Mouse (Mus musculus): ENCODE data around the gene Ugt1a5. TPM values are rescaled to one million over a fixed set of nuclear protein-coding genes. Genes with fewer than 3 reads are reported as not detected.

Ugt1a5 gene
- polyA plus RNA-seq, 2 experiments = 0.11 TPM; not detected in 1

GRCm38 (mm10) chr1:88264237-88264868, 98.5 kb downstream of the Ugt1a5 start:
- H3K36me3 ChIP-seq (replicated peaks; ENCODE audit: control insufficient read depth, insufficient read depth, low read depth) = peaks cover 83% of the 10 kb centered on the region
- H3K4me3 ChIP-seq (ENCODE audit: insufficient read depth in 1 of 2, low read depth in 2 of 2, low read length in 2 of 2) = no peak overlapping the region
- H3K4me1 ChIP-seq (replicated peaks; ENCODE audit: control insufficient read depth in 2 of 2, insufficient read depth in 2 of 2, low read length in 1 of 2) = peaks cover 6 to 31% of the 10 kb centered on the region in 2 experiments; a peak in 3 of 4 replicates
- H3K4me2 ChIP-seq (ENCODE audit: low read depth) = no peak overlapping the region
- no peak overlapping the region for H3K27ac ChIP-seq
- TF ChIP-seq EP300 (IDR thresholded peaks at IDR 0.05; ENCODE audit: low read depth) = no peak
- TF ChIP-seq CTCF (IDR thresholded peaks at IDR 0.05; ENCODE audit: low read depth) = no peak
- 78% methylated on average over 7 of the region's 7 CpGs for WGBS (ENCODE audit: insufficient replicate concordance)
- H3K9me3 ChIP-seq (ENCODE audit: control insufficient read depth, low read length) = no peaks in the 10 kb centered on the region
- no peak overlapping the region for H3K9ac ChIP-seq (replicated peaks)
- no peaks in the 10 kb centered on the region for H3K27me3 ChIP-seq (ENCODE audit: control insufficient read depth, insufficient read depth, low read length)
- ATAC-seq (ENCODE audit: insufficient read depth) (no peak), DNase-seq (ENCODE audit: low read depth in 3 of 3, low spot score in 3 of 3) (no peak)

GRCm38 (mm10) chr1:88264869-88265240, 99.0 kb downstream of the Ugt1a5 start:
- TF ChIP-seq EP300 (IDR thresholded peaks at IDR 0.05; ENCODE audit: low read depth) (no peak), CTCF (IDR thresholded peaks at IDR 0.05; ENCODE audit: low read depth) (no peak)
- no peaks in the 10 kb centered on the region for H3K9me3 ChIP-seq (ENCODE audit: control insufficient read depth, low read length)
- peaks cover 6 to 26% of the 10 kb centered on the region in 2 experiments; a peak in 3 of 4 replicates for H3K4me1 ChIP-seq (replicated peaks; ENCODE audit: control insufficient read depth in 2 of 2, insufficient read depth in 2 of 2, low read length in 1 of 2)
- H3K4me3 ChIP-seq (ENCODE audit: insufficient read depth in 1 of 2, low read depth in 2 of 2, low read length in 2 of 2) = no peak overlapping the region
- no peak for DNase-seq (ENCODE audit: low read depth in 3 of 3, low spot score in 3 of 3)
- no peak for ATAC-seq (ENCODE audit: insufficient read depth)
- H3K27ac ChIP-seq = no peak overlapping the region
- no peak overlapping the region for H3K9ac ChIP-seq (replicated peaks)
- 69% methylated on average over 4 of the region's 4 CpGs for WGBS (ENCODE audit: insufficient replicate concordance)
- peaks cover 88% of the 10 kb centered on the region for H3K36me3 ChIP-seq (replicated peaks; ENCODE audit: control insufficient read depth, insufficient read depth, low read depth)
- H3K4me2 ChIP-seq (ENCODE audit: low read depth) = no peak overlapping the region
- H3K27me3 ChIP-seq (ENCODE audit: control insufficient read depth, insufficient read depth, low read length) = no peaks in the 10 kb centered on the region

- H3K27ac ChIP-seq = no peak overlapping the region
- peaks cover 0 to 14% of the 10 kb centered on the region in 2 experiments; a peak in 2 of 4 replicates for H3K4me1 ChIP-seq (replicated peaks; ENCODE audit: control insufficient read depth in 2 of 2, insufficient read depth in 2 of 2, low read length in 1 of 2)
- H3K27me3 ChIP-seq (ENCODE audit: control insufficient read depth, insufficient read depth, low read length) = no peaks in the 10 kb centered on the region
- no peaks in the 10 kb centered on the region for H3K9me3 ChIP-seq (ENCODE audit: control insufficient read depth, low read length)
- H3K36me3 ChIP-seq (replicated peaks; ENCODE audit: control insufficient read depth, insufficient read depth, low read depth) = peaks cover 89% of the 10 kb centered on the region
- no peak overlapping the region for H3K4me3 ChIP-seq (ENCODE audit: insufficient read depth in 1 of 2, low read depth in 2 of 2, low read length in 2 of 2)
- TF ChIP-seq CTCF (IDR thresholded peaks at IDR 0.05; ENCODE audit: low read depth) (no peak), EP300 (IDR thresholded peaks at IDR 0.05; ENCODE audit: low read depth) (no peak)
- no peak overlapping the region for H3K9ac ChIP-seq (replicated peaks)
- H3K4me2 ChIP-seq (ENCODE audit: low read depth) = no peak overlapping the region
- WGBS (ENCODE audit: insufficient replicate concordance) = 82% methylated on average over 13 of the region's 13 CpGs
- no peak for DNase-seq (ENCODE audit: low read depth in 3 of 3, low spot score in 3 of 3)
- no peak for ATAC-seq (ENCODE audit: insufficient read depth)
Measured at GRCm38 (mm10) chr1:88266123-88266522, 100.3 kb downstream of the Ugt1a5 start.

- no peak overlapping the region for H3K27ac ChIP-seq
- H3K27me3 ChIP-seq (ENCODE audit: control insufficient read depth, insufficient read depth, low read length) = no peaks in the 10 kb centered on the region
- no peaks in the 10 kb centered on the region for H3K9me3 ChIP-seq (ENCODE audit: control insufficient read depth, low read length)
- ATAC-seq (ENCODE audit: insufficient read depth) (no peak), DNase-seq (ENCODE audit: low read depth in 3 of 3, low spot score in 3 of 3) (no peak)
- no peak overlapping the region for H3K4me2 ChIP-seq (ENCODE audit: low read depth)
- no peak overlapping the region for H3K9ac ChIP-seq (replicated peaks)
- H3K4me1 ChIP-seq (replicated peaks; ENCODE audit: control insufficient read depth in 2 of 2, insufficient read depth in 2 of 2, low read length in 1 of 2) = peaks cover 0 to 1% of the 10 kb centered on the region in 2 experiments; a peak in 1 of 4 replicates
- H3K4me3 ChIP-seq (ENCODE audit: insufficient read depth in 1 of 2, low read depth in 2 of 2, low read length in 2 of 2) = no peak overlapping the region
- WGBS (ENCODE audit: insufficient replicate concordance) = 85% methylated on average over 6 of the region's 6 CpGs
- TF ChIP-seq CTCF (IDR thresholded peaks at IDR 0.05; ENCODE audit: low read depth) (no peak), EP300 (IDR thresholded peaks at IDR 0.05; ENCODE audit: low read depth) (no peak)
- peaks cover 91% of the 10 kb centered on the region for H3K36me3 ChIP-seq (replicated peaks; ENCODE audit: control insufficient read depth, insufficient read depth, low read depth)
Measured at GRCm38 (mm10) chr1:88267489-88267888, 101.7 kb downstream of the Ugt1a5 start.

GRCm38 (mm10) chr1:88268070-88268469, 102.3 kb downstream of the Ugt1a5 start:
- no peak for ATAC-seq (ENCODE audit: insufficient read depth)
- WGBS (ENCODE audit: insufficient replicate concordance) = 74% methylated on average over 6 of the region's 6 CpGs
- Histone ChIP-seq H3K27ac (no peak overlapping the region), H3K4me1 (replicated peaks; ENCODE audit: control insufficient read depth in 2 of 2, insufficient read depth in 2 of 2, low read length in 1 of 2) (no peaks in the 10 kb centered on the region), H3K9me3 (ENCODE audit: control insufficient read depth, low read length) (no peaks in the 10 kb centered on the region), H3K27me3 (ENCODE audit: control insufficient read depth, insufficient read depth, low read length) (no peaks in the 10 kb centered on the region), H3K4me3 (ENCODE audit: insufficient read depth in 1 of 2, low read depth in 2 of 2, low read length in 2 of 2) (no peak overlapping the region), H3K36me3 (replicated peaks; ENCODE audit: control insufficient read depth, insufficient read depth, low read depth) (peaks cover 91% of the 10 kb centered on the region), H3K4me2 (ENCODE audit: low read depth) (no peak overlapping the region), H3K9ac (replicated peaks) (no peak overlapping the region)
- no peak for TF ChIP-seq EP300 (IDR thresholded peaks at IDR 0.05; ENCODE audit: low read depth)
- no peak for TF ChIP-seq CTCF (IDR thresholded peaks at IDR 0.05; ENCODE audit: low read depth)
- no peak for DNase-seq (ENCODE audit: low read depth in 3 of 3, low spot score in 3 of 3)

Other genes starting within 250 kb of the Ugt1a5 start
- gene Usp40, start 157.5 kb upstream of the Ugt1a5 start, polyA plus RNA-seq (2012; rRNA removed) = 4.0 and 4.9 TPM in 2 replicates
- gene Usp40, start 157.5 kb upstream of the Ugt1a5 start, polyA plus RNA-seq (2014; fragmentation: Nextera tagmentation; extraction: Ambion mirVana) = 4.5 and 5.3 TPM in 2 replicates
- gene Ugt1a10, start 110.6 kb upstream of the Ugt1a5 start, polyA plus RNA-seq (2012; rRNA removed) = not detected in 2 replicates
- not detected in 2 replicates for gene Ugt1a10, start 110.6 kb upstream of the Ugt1a5 start, polyA plus RNA-seq (2014; fragmentation: Nextera tagmentation; extraction: Ambion mirVana)
- 0.06 and 0.21 TPM in 2 replicates for gene Ugt1a9, start 95.2 kb upstream of the Ugt1a5 start, polyA plus RNA-seq (2012; rRNA removed)
- gene Ugt1a9, start 95.2 kb upstream of the Ugt1a5 start, polyA plus RNA-seq (2014; fragmentation: Nextera tagmentation; extraction: Ambion mirVana) = 0.24 and 0.34 TPM in 2 replicates
- not detected in 2 replicates for gene Ugt1a8, start 78.2 kb upstream of the Ugt1a5 start, polyA plus RNA-seq (2012; rRNA removed)
- gene Ugt1a8, start 78.2 kb upstream of the Ugt1a5 start, polyA plus RNA-seq (2014; fragmentation: Nextera tagmentation; extraction: Ambion mirVana) = not detected in 2 replicates
- gene Ugt1a7c, start 71.0 kb upstream of the Ugt1a5 start, polyA plus RNA-seq (2012; rRNA removed) = 0.58 and 1.1 TPM in 2 replicates
- gene Ugt1a7c, start 71.0 kb upstream of the Ugt1a5 start, polyA plus RNA-seq (2014; fragmentation: Nextera tagmentation; extraction: Ambion mirVana) = 0.97 and 1.8 TPM in 2 replicates
- 2.3 and 3.1 TPM in 2 replicates for gene Ugt1a6b, start 62.8 kb upstream of the Ugt1a5 start, polyA plus RNA-seq (2012; rRNA removed)
- gene Ugt1a6b, start 62.8 kb upstream of the Ugt1a5 start, polyA plus RNA-seq (2014; fragmentation: Nextera tagmentation; extraction: Ambion mirVana) = 4.8 and 5.1 TPM in 2 replicates
- gene Ugt1a6a, start 31.2 kb upstream of the Ugt1a5 start, polyA plus RNA-seq (2012; rRNA removed) = 3.5 and 3.6 TPM in 2 replicates
- 7.1 and 8.2 TPM in 2 replicates for gene Ugt1a6a, start 31.2 kb upstream of the Ugt1a5 start, polyA plus RNA-seq (2014; fragmentation: Nextera tagmentation; extraction: Ambion mirVana)
- 0.02 and 0.03 TPM in 2 replicates for gene Ugt1a2, start 34.6 kb downstream of the Ugt1a5 start, polyA plus RNA-seq (2012; rRNA removed)
- gene Ugt1a2, start 34.6 kb downstream of the Ugt1a5 start, polyA plus RNA-seq (2014; fragmentation: Nextera tagmentation; extraction: Ambion mirVana) = not detected in 2 replicates
- gene Dnajb3, start 39.8 kb downstream of the Ugt1a5 start, polyA plus RNA-seq (2012; rRNA removed) = 5.5 and 7.9 TPM in 2 replicates
- 9.4 and 10.8 TPM in 2 replicates for gene Dnajb3, start 39.8 kb downstream of the Ugt1a5 start, polyA plus RNA-seq (2014; fragmentation: Nextera tagmentation; extraction: Ambion mirVana)
- 0.17 and 0.22 TPM in 2 replicates for gene Ugt1a1, start 45.9 kb downstream of the Ugt1a5 start, polyA plus RNA-seq (2012; rRNA removed)
- gene Ugt1a1, start 45.9 kb downstream of the Ugt1a5 start, polyA plus RNA-seq (2014; fragmentation: Nextera tagmentation; extraction: Ambion mirVana) = not detected in 2 replicates
- under 0.01 and 0.01 TPM in 2 replicates for gene Mroh2a, start 61.0 kb downstream of the Ugt1a5 start, polyA plus RNA-seq (2012; rRNA removed)
- gene Mroh2a, start 61.0 kb downstream of the Ugt1a5 start, polyA plus RNA-seq (2014; fragmentation: Nextera tagmentation; extraction: Ambion mirVana) = 0.38 and 0.81 TPM in 2 replicates
- gene Hjurp, start 111.6 kb downstream of the Ugt1a5 start, polyA plus RNA-seq (2012; rRNA removed) = 51.9 and 61.0 TPM in 2 replicates
- 38.0 and 42.9 TPM in 2 replicates for gene Hjurp, start 111.6 kb downstream of the Ugt1a5 start, polyA plus RNA-seq (2014; fragmentation: Nextera tagmentation; extraction: Ambion mirVana)
- not detected in 2 replicates for gene Trpm8, start 111.6 kb downstream of the Ugt1a5 start, polyA plus RNA-seq (2012; rRNA removed)
- not detected in 2 replicates for gene Trpm8, start 111.6 kb downstream of the Ugt1a5 start, polyA plus RNA-seq (2014; fragmentation: Nextera tagmentation; extraction: Ambion mirVana)
- gene Spp2, start 240.9 kb downstream of the Ugt1a5 start, polyA plus RNA-seq (2012; rRNA removed) = 158 and 168 TPM in 2 replicates
- gene Spp2, start 240.9 kb downstream of the Ugt1a5 start, polyA plus RNA-seq (2014; fragmentation: Nextera tagmentation; extraction: Ambion mirVana) = 329 and 371 TPM in 2 replicates

Data from liver, embryonic 14.5 days (tissue).